Mouse (Mus musculus): ENCODE results near the gene Mei1. TPM values are rescaled to one million over a fixed set of nuclear protein-coding genes. Genes with fewer than 3 reads are reported as not detected.
A peak's percentile ranks its signal among the peaks of the same experiment; 100 is the strongest.

Mei1 gene
- polyA plus RNA-seq, 1 experiment from 2014 or later = not detected

DNA sequence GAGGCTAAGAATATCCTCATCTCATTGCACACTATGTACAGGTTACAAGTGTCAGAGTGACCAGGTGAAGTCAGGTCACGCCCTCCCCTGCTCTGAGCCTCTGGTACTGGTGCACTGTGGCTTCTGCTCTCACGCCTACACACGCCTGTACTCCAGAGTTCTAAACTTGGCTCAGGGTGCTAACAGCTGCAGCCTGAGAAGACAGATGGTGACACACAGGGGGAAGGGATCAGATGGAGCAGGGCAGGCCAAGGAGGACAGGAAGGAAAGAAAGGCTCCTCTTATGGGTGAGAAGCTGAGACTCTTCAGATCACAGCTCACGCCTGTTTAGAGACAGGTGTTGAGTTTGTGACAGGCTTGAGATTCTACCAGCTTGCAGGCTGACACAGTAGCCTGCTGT, 65.6 kb downstream of the Mei1 start:
- no peaks in the 10 kb centered on the region for H3K27me3 ChIP-seq (replicated peaks; ENCODE audit: insufficient read depth, low read length)
- no peak overlapping the region for H3K27ac ChIP-seq (ENCODE audit: low read length)
- no peaks in the 10 kb centered on the region for H3K36me3 ChIP-seq (ENCODE audit: insufficient read depth, low read length)
- DNase-seq (ENCODE audit: low spot score) (no peak), ATAC-seq (no peak)
- H3K4me3 ChIP-seq (ENCODE audit: low read depth, low read length) = no peak overlapping the region
- H3K9me3 ChIP-seq (ENCODE audit: low read length) = no peaks in the 10 kb centered on the region
- no peaks in the 10 kb centered on the region for H3K4me1 ChIP-seq (ENCODE audit: insufficient read depth, low read depth, low read length)
- WGBS = 80% methylated on average over 4 of the region's 4 CpGs
- no peak overlapping the region for H3K9ac ChIP-seq (replicated peaks; ENCODE audit: low read depth)
- TF ChIP-seq EP300 (IDR thresholded peaks at IDR 0.05) (no peak), CTCF (IDR thresholded peaks at IDR 0.05) (no peak)
- no peak overlapping the region for H3K4me2 ChIP-seq (replicated peaks; ENCODE audit: low read depth, low read length)

DNA sequence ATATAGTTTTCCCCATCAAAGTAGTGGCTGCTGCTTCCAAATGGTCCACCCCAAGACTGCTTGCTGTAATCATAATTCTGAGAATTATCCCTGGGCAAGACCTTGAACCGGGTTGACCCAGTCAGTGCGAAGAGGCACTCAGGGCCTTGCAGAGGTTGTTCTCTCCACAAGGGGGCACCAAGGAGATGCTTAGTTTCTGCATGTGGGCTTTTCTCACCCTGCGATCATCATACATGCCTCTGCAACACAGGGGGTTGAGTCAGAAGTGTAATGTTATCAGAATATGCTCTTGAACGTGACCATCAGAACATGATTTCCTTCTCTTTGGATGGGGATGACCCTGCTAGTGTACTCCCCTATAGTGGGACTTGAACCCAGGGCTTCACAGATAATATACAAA, 68.8 kb downstream of the Mei1 start:
- peak; percentile 80 for DNase-seq (ENCODE audit: low spot score)
- Histone ChIP-seq H3K9me3 (ENCODE audit: low read length) (no peaks in the 10 kb centered on the region), H3K4me1 (ENCODE audit: insufficient read depth, low read depth, low read length) (no peaks in the 10 kb centered on the region), H3K4me3 (ENCODE audit: low read depth, low read length) (no peak overlapping the region), H3K27me3 (replicated peaks; ENCODE audit: insufficient read depth, low read length) (no peaks in the 10 kb centered on the region), H3K36me3 (ENCODE audit: insufficient read depth, low read length) (0 out of 2 replicates have a peak, but pooled peaks cover 2% of the 10 kb centered on the region), H3K27ac (ENCODE audit: low read length) (no peak overlapping the region), H3K4me2 (replicated peaks; ENCODE audit: low read depth, low read length) (no peak overlapping the region), H3K9ac (replicated peaks; ENCODE audit: low read depth) (no peak overlapping the region)
- TF ChIP-seq CTCF (IDR thresholded peaks at IDR 0.05) = peak; percentile 91
- TF ChIP-seq EP300 (IDR thresholded peaks at IDR 0.05) = no peak
- ATAC-seq = peak; percentile 87
- 40% methylated on average over 4 of the region's 4 CpGs for WGBS

DNA sequence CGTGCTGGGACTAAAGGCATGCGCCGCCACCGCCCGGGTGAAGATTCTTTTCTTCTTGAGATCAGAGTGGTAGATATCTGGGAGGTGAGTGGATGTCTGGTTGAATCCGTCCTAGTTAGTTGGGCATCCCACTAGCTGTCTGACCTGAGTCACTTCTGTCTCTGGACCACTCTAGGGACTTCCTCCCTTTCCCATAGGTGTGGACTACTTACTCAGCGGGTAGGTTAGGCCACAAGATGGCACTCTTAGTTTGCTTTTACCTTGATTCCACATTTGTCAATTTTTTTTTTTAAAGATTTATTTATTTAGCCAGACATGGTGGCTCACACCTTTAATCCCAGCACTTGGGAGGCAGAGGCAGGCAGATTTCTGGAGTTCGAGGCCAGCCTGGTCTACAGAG, 69.4 kb downstream of the Mei1 start:
- Histone ChIP-seq H3K9ac (replicated peaks; ENCODE audit: low read depth) (no peak overlapping the region), H3K9me3 (ENCODE audit: low read length) (no peaks in the 10 kb centered on the region), H3K4me1 (ENCODE audit: insufficient read depth, low read depth, low read length) (no peaks in the 10 kb centered on the region), H3K27me3 (replicated peaks; ENCODE audit: insufficient read depth, low read length) (no peaks in the 10 kb centered on the region), H3K36me3 (ENCODE audit: insufficient read depth, low read length) (0 out of 2 replicates have a peak, but pooled peaks cover 2% of the 10 kb centered on the region), H3K4me3 (ENCODE audit: low read depth, low read length) (no peak overlapping the region), H3K4me2 (replicated peaks; ENCODE audit: low read depth, low read length) (no peak overlapping the region), H3K27ac (ENCODE audit: low read length) (no peak overlapping the region)
- TF ChIP-seq EP300 (IDR thresholded peaks at IDR 0.05) (no peak), CTCF (IDR thresholded peaks at IDR 0.05) (peak; percentile 54)
- 0 out of 2 replicates have a peak, but pooled peaks have one; percentile 29 for ATAC-seq
- WGBS = 91% methylated on average over 8 of the region's 8 CpGs
- DNase-seq (ENCODE audit: low spot score) = peak; percentile 63

DNA sequence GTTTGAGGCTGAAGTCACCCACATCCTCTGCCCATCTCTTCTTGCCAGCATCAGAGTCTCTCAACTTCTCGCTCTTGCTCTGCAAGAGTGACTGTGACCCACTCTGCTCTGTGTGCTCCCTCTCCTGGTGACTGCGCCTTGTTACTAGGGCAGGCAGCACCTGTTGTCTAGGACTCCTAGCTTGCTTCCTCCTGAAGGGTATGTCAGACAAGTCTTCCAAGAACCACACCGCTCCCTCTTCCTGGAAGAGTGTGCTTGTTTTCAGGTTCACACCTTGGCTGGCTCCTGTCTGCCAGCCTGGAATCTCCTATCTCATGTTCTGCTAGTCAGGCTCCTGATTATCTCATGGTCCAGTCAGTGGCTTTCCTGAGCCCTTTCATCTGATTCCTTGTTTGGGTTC, 70.6 kb downstream of the Mei1 start:
- DNase-seq (ENCODE audit: low spot score) = no peak
- TF ChIP-seq EP300 (IDR thresholded peaks at IDR 0.05) = no peak
- TF ChIP-seq CTCF (IDR thresholded peaks at IDR 0.05) = peak; percentile 28; the same call in 1 of the 2 replicates
- H3K9me3 ChIP-seq (ENCODE audit: low read length) = no peaks in the 10 kb centered on the region
- no peaks in the 10 kb centered on the region for H3K4me1 ChIP-seq (ENCODE audit: insufficient read depth, low read depth, low read length)
- no peak overlapping the region for H3K9ac ChIP-seq (replicated peaks; ENCODE audit: low read depth)
- ATAC-seq = no peak
- H3K27me3 ChIP-seq (replicated peaks; ENCODE audit: insufficient read depth, low read length) = no peaks in the 10 kb centered on the region
- H3K27ac ChIP-seq (ENCODE audit: low read length) = no peak overlapping the region
- WGBS = 80% methylated on average over 3 of the region's 3 CpGs
- H3K4me3 ChIP-seq (ENCODE audit: low read depth, low read length) = no peak overlapping the region
- 0 out of 2 replicates have a peak, but pooled peaks cover 2% of the 10 kb centered on the region for H3K36me3 ChIP-seq (ENCODE audit: insufficient read depth, low read length)
- no peak overlapping the region for H3K4me2 ChIP-seq (replicated peaks; ENCODE audit: low read depth, low read length)

DNA sequence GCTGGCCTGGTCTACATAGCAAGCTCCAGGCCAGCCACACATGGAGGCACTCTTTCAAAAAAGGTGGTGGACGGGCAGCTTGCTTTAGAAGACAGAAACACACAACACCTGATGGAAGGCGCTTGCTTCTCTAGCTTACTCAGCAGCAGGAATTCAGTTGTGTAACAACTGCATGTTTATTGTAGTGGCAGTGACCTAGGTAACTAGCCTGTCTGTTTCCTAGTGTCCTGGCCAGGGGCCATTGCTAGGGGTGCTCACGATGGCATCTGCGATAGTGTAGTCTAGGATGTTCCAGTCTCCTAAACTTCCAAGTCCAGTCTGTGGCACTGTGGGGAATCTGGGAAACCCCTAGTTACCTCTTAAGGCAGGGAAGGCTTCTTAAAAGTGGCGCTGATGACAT, 74.4 kb downstream of the Mei1 start:
- TF ChIP-seq EP300 (IDR thresholded peaks at IDR 0.05) (0 out of 2 replicates have a peak, but pooled peaks have one; percentile 18), CTCF (IDR thresholded peaks at IDR 0.05) (no peak)
- Histone ChIP-seq H3K9ac (replicated peaks; ENCODE audit: low read depth) (no peak overlapping the region; the same call in 1 of the 2 replicates), H3K27ac (ENCODE audit: low read length) (peak overlapping the region; percentile 20; the same call in 1 of the 2 replicates), H3K27me3 (replicated peaks; ENCODE audit: insufficient read depth, low read length) (no peaks in the 10 kb centered on the region), H3K4me1 (ENCODE audit: insufficient read depth, low read depth, low read length) (peaks cover 13% of the 10 kb centered on the region; the same call in 1 of the 2 replicates), H3K9me3 (ENCODE audit: low read length) (no peaks in the 10 kb centered on the region), H3K4me2 (replicated peaks; ENCODE audit: low read depth, low read length) (no peak overlapping the region), H3K36me3 (ENCODE audit: insufficient read depth, low read length) (0 out of 2 replicates have a peak, but pooled peaks cover 2% of the 10 kb centered on the region), H3K4me3 (ENCODE audit: low read depth, low read length) (no peak overlapping the region)
- DNase-seq (ENCODE audit: low spot score) (peak; percentile 65), ATAC-seq (no peak)
- WGBS = 80% methylated on average over 5 of the region's 5 CpGs

DNA sequence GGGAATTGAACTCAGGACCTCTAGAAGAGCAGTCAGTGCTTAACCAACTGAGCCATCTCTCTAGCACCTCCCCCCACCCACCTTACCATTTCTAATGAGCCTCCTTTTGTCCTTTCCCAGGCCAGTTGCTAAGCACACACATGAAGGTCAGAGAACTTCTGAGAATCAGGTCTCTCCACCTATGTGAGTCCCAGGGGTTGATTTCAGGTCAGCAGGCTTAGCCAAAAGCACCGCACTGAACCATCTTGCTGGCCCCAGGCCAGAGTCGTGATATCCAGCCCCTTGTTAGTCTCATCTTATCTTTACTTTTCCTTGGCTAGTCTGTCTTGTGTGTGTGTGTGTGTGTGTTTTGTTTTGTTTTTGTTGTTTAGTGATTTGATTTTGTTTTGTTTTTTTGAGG, 75.6 kb downstream of the Mei1 start:
- Histone ChIP-seq H3K4me1 (ENCODE audit: insufficient read depth, low read depth, low read length) (peaks cover 16% of the 10 kb centered on the region; the same call in 1 of the 2 replicates), H3K27ac (ENCODE audit: low read length) (peak overlapping the region; percentile 92), H3K27me3 (replicated peaks; ENCODE audit: insufficient read depth, low read length) (no peaks in the 10 kb centered on the region), H3K4me2 (replicated peaks; ENCODE audit: low read depth, low read length) (no peak overlapping the region), H3K9me3 (ENCODE audit: low read length) (no peaks in the 10 kb centered on the region), H3K4me3 (ENCODE audit: low read depth, low read length) (no peak overlapping the region), H3K36me3 (ENCODE audit: insufficient read depth, low read length) (0 out of 2 replicates have a peak, but pooled peaks cover 2% of the 10 kb centered on the region), H3K9ac (replicated peaks; ENCODE audit: low read depth) (no peak overlapping the region)
- DNase-seq (ENCODE audit: low spot score) = no peak
- 36% methylated on average over 2 of the region's 2 CpGs for WGBS
- no peak for ATAC-seq
- no peak for TF ChIP-seq CTCF (IDR thresholded peaks at IDR 0.05)
- no peak for TF ChIP-seq EP300 (IDR thresholded peaks at IDR 0.05)

All from lung, postnatal 0 days (tissue).